Mouse (Mus musculus) fibroblast of lung, adult 2 months (primary cell): ENCODE results near the gene Eml6.

Experiments
- DNase-seq: peaks from one replicate; pipeline ENCODE4 v3.0.0-alpha.2; 2011; ENCODE audit warnings: low read depth

Gene Eml6

DNA sequence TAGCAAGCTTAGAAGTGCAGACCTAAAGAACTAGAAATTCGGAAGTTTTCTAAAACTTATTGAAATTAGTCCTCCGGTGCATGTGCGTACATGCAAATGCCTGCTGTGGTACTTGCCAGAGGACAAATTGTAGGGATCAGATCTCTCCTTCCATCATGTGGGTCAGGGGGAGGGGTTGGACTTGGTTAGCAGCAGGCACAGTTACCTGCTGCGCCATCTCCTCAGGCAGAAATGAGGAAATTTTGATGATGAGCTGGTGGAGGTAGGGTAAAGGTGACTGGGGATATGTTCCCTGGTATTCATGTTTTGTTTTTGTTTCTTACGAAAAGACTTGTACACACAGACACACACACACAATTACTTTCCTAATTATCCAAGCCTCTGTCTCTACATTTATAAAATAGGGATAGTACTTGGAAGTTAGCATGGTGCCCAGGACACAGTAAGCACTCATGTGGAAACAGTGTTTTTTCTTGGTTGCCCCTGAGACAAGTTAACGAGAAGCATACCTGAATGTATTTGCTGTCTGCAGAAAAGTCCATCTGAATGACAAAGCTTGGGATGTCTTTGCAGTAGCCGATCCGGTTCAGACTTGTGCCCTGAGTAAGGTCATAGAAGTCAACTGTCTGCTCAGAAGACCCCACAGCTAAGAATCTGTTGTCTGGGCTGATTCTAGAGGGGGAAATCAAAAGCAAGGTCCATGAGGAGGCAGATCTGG is 276.9 kb downstream of the Eml6 start:
- DNase-seq, result no peak

DNA sequence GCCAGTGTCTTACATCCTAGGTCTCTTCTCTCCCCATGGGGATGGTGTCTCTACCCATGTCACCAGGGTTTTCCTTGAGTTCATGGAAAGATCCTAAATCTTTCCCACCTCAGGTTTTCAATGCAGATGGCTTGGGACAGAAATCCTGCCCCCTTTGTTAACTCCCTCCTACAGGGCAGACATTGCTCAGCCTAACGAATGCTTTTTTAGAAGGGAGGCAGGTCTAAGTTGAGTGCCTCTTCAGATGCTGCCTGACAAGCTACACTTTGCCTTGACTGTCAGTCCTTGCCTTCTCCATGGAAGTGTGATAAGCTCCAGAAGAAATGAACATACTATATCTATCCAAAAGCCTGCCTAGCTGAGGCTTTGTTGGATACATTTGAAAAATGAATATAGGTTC is 278.0 kb downstream of the Eml6 start:
- DNase-seq, result no peak

DNA sequence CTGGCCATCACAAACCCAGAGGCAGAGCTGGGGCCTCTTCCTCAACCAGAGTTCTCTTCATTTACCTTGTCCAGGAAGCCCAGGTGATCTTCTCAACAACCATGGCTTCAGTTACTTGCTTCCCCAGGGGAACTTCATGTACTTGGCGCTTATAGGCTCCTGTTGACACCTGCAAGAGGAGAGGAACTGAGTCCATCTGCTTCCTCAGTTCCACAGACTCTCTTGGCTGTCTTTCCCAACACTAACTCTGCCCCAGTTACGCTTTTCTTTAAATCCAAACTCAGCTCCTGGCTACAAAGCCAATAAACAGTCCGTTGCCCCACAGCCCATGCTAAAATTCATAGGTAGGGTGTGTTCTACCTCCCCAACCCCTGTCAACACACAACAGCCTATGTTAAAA is 278.5 kb downstream of the Eml6 start:
- no peak for DNase-seq

DNA sequence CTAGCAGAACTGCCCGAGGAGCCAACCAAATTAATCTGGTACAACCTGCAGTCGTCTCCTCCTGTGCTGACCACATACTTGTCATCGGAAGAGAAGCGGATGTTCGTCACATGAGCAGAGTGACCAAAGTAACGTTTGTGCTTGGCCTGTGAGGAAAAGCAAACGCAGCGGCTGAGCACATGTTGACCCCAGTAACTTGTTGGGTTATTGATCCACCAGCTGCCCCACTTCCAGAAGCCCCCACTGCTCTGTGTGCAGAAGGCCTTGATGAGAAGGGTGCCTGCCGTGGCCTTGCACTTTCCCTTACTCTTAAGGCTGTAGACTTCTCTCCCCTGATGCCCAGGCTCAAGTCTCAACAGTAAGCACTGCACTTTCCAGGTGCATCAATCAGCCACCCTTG is 279.6 kb downstream of the Eml6 start:
- DNase-seq, result no peak

DNA sequence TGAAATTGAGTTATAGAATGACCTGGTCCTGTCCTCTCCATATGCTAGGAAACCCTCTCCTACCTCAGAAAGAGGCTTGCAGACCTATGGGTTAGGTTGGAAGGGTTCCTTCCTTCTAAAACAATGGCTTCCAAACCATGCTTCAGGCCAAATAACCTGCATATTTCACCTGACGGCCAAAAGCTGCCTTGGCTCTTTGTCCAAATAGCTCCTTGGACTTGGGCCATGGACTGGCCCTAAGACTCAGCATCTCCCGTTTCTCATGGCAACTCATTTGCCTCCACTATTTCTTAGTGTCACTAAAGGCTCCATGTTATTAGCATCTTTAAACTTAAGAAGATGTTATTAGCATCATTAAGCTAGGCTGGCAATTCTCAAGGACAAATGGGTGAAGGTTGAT is 280.3 kb downstream of the Eml6 start:
- no peak for DNase-seq

DNA sequence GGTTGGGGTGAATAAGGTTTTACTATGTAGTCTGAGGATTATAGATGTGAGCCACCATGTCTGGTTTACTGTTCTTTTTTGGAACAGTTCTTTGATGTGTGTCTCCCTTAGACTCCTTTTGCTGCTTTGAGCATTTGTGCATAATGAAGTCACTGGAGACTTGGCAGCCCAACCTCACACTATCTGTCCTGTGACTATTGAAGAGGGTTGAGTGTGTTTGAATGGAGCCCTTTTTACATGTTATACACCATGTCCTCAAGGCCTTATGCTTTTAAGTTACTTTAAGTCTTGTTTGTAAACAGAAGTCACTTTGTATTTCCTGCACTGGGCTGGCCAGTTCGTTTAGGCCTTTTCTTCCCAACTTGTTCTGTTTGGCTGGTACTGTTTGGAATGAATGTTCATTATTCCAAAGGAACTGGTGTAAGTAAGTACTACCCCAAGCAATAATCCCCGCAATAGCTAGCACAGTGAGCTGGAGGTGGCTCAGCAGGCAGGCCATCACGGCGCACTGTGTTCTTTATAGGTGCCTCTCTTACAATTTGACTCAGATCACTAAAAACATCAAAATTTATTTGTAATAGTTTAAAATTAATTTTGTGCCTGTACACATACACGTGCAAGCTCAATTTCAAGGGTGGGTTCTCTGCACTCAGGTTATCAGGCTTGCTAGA is 280.9 kb downstream of the Eml6 start:
- no peak for DNase-seq

DNA sequence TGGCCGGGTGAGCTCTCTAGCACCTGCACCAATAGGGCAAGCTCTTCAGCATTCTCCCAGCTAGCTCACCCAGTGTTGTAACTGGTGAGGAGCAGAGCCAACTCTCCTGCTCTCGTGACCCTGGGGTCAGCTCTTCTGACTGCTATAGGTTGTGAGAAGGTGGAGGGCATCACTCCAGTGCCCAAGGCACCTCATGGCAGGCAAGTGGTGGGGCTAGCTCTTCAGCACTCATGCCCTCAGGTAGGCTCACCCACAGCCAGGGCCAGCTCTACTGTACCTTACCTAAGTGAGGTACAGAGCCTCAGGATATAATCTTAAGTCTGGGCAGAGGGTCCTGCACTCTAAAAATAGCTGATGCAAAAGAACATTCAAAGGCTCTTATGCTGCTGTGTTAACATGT is 286.1 kb downstream of the Eml6 start:
- DNase-seq, result no peak

DNA sequence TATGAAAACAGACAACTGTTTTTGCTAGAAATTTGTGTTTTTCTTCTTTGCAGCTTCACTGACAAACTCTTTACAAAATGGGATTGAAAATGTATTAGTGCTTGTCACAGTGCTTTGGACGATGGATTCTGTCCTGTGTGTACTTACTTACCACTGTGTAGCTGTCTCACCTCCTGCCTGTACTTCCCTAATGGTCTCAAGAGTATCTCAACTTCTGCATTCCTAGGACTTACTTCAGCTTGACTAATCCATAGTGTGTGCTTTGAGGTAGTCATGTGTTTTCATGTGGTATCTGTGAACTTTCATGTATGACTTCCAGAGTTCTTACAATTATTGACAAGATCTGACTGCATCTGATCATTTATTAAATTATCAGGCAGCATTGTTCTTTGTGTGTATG is 297.9 kb downstream of the Eml6 start:
- DNase-seq, result no peak

DNA sequence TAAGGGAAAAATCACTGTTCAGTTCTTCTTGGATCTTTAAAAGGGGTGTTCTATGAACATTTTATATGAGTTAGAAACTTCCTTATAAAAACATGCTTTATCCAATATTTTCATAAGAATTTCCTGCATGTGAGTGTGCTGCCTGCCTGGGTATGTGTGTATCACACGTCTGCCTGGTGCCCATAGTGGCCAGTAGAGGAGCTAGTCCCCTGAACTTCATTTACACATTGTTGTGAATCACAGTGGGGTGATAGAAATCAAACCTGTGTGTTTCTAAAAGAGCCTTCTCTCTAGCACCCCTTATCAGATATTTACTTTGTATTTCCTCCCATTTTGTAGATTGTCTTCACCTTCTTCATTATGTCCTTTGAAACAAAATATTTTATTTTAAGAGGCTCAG is 300.2 kb downstream of the Eml6 start:
- no peak for DNase-seq

DNA sequence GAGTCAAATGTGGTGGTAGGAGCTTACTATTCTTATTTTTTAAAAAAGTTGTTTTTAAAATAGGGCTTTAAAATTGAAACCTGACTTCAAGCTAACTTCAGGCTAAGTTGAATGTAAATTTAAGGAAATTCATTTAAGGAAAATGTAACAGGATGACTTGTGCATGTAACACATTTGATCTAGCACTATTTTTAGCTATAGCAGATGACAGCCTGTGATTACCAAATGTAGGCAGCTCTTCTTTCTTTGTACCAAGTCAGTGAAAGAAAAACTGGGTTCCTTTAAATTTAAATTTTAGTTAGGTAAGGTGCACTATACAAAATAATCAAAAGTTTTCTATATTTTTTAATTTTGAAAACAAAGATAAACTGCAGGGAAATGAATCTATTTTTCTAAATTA is 300.7 kb downstream of the Eml6 start:
- no peak for DNase-seq

DNA sequence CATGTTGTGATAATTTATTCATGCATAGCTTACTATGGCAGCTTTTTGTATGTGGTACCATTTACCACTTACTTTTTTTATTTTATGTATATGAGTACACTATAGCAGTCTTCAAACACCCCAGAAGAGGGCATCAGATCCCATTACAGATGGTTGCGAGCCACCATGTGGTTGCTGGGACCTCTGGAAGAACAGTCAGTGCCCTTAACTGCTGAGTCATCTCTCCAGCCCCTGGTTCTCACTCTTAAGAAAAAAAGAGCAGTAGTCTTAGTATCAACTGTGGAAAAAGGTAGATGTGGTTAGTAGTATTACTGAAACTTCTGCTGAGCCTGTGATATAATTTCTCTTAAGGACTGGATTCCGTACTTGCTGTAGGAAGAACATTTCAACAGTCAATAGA is 301.6 kb downstream of the Eml6 start:
- DNase-seq, result no peak

DNA sequence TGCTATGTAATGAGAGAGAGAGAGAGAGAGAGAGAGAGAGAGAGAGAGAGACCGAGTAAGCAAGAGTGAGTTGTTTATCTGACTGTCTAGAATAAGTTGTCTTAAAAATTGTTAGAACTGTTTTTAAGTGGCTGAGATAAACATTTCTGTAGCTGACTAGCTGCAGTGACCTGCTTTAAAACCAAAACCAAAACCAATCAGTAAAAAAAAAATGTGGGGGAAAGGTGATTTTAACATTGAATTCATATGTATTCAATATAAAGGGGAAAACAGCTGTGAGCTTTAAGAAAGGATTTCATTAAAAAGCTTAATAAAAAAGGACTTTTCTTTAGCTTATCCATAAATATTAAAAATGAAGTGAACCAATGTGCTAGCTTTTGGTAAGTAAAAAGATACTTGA is 306.2 kb downstream of the Eml6 start:
- no peak for DNase-seq

DNA sequence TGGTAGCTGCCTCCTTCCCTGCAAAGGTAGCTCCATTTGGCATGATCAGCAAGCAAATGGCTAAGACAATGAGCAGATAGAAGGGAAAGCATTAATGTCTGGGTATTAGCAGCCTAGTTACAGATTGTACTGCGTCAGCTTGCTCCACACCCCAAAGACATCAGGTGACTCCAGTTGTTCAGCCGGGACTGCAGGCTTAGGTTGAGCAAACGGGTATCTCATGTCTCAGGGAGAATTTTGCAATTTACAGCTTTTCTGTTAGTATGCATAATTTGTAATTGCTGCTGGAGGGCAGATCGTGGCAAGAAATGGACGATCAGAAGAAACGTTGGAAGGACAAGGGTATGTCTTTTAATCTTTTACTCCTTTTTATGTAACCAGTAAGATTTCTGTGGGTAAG is 307.3 kb downstream of the Eml6 start:
- DNase-seq, result no peak

DNA sequence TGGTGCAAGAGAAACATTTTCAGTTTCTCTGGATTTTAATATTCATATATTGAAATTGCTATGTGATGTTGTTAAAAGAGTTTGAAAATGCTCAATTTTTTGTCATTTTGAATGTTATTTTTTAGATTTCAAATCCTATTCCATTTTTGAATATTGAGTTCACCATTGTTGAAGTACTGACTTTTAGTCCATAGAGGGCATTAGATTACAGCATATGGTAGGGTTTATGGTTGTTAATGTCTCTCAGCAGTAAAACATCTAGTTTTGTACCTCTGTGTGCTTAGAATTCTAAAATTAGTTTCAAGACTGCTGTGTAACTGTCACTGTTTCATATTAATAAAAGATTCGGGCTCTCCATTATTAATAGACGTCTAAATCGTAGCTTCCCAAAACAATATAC is 310.3 kb downstream of the Eml6 start:
- DNase-seq, result no peak

DNA sequence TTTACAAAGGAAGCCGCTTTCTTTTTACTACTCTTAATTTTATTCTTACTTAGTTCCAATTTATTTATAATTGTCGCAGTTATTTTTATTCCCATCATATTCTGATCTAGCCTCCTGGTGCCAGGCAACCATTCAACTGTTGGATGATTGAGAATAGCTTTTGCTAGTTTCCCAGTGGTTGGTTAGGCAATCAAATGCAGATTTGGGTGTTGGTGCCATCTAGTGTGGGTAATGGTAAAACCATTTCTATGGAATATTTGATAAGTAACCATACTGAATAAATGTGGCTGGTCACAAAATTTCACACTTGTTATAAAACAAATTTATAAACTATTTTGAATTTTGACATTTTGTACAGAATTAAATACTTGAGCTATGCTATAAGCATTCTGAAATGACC is 311.0 kb downstream of the Eml6 start:
- DNase-seq, result no peak

DNA sequence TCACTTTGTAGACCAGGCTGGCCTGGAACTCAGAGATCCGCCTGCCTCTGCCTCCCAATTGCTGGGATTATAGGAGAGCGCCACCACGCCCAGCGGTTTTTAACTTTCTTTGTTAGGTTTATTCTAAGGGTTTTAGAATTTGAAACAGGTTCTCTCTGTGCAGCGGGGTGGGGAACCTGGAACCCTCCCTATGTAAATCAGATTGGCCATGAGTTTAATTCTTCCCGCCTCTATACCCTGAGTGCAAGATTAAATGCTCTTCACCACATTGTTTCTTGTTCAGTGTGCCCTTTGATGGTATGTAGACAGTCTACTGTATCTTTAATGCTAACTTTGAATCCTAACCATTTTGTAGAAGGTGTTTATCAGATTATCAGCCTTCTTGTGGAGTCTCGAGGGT is 311.7 kb downstream of the Eml6 start:
- DNase-seq, result no peak

DNA sequence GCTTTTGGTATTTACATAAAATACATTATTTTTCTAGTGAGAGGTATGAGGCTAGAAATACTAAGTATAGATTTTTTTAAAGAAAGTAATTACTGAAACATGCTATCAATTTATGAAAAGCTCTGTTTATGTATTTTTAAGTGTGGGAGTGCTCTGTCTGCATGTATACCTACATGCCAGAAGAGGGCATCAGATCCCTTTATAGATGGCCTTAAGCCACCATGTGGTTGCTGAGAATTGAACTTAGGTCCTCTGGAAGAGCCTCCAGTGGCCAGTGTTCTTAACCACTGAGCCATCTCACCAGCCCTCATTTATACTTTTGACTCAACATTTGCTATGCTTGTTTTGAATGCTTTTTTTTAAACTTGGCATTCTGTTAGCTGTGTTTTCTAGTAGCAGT is 316.3 kb downstream of the Eml6 start:
- no peak for DNase-seq

DNA sequence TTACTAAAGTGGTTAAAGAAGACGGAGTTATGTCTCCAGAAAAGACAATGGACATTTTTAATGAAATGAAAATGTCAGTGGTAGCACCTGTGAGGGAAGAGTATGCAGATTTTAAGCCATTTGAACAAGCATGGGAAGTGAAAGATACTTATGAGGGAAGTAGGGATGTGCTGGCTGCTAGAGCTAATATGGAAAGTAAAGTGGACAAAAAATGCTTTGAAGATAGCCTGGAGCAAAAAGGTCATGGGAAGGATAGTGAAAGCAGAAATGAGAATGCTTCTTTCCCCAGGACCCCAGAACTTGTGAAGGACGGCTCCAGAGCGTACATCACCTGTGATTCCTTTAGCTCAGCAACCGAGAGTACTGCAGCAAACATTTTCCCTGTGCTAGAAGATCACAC is 319.0 kb downstream of the Eml6 start:
- no peak for DNase-seq

DNA sequence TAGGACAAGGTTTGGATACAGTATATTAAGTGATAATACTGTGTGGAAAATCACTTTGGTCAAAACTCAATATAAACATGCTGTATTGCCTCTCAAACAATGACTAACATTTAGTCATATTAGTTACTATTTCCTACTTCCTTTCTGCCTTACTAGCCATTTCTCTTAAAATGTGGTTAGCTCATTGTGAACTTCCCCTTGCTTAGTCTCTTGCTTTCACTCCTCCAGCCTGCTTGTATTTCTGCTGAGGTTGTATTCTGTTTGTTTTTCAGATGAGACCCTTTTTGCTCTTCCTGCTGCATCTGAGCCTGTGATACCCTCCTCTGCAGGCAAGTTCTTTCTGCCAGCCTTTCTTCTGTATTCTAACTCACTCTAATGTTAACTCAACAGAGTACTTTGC is 320.6 kb downstream of the Eml6 start:
- no peak for DNase-seq

DNA sequence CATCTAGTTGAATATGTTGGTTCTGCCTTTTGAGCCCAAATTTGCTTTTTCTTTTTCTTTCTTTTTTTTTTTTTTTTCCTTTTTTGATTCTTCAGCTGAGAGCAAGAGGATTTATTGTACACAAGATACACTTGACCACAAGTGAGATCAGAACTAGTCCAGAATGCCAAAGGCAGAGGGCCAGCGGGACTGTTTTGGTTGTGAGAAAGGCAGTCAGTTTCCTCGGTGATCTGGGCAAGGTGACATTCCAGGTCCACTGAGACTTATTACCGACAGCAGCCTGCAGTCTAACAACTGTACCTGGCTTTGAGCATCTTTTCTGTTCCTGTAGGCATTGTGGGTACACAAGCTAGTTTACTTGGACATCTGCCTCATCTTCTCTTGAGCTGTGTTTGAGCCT is 323.1 kb downstream of the Eml6 start:
- no peak for DNase-seq

DNA sequence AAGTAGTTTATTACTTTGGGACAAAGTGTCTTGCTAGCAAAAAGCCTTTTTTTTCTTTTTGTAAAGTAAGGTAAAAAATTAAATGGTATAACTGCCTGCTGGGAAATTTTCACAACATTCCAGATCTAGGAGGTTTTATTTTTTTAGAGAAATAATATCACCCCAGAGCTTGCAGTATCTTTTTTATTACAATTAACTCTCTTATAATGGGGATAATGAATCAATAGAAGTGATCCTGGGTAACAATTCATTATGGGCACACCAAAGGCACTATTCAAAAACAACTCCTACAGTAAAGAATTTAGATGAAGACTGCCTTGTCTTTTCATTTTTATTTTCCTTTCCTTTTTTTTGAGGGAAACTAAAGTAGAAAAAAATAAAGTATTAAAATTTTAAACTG is 331.1 kb downstream of the Eml6 start:
- no peak for DNase-seq

DNA sequence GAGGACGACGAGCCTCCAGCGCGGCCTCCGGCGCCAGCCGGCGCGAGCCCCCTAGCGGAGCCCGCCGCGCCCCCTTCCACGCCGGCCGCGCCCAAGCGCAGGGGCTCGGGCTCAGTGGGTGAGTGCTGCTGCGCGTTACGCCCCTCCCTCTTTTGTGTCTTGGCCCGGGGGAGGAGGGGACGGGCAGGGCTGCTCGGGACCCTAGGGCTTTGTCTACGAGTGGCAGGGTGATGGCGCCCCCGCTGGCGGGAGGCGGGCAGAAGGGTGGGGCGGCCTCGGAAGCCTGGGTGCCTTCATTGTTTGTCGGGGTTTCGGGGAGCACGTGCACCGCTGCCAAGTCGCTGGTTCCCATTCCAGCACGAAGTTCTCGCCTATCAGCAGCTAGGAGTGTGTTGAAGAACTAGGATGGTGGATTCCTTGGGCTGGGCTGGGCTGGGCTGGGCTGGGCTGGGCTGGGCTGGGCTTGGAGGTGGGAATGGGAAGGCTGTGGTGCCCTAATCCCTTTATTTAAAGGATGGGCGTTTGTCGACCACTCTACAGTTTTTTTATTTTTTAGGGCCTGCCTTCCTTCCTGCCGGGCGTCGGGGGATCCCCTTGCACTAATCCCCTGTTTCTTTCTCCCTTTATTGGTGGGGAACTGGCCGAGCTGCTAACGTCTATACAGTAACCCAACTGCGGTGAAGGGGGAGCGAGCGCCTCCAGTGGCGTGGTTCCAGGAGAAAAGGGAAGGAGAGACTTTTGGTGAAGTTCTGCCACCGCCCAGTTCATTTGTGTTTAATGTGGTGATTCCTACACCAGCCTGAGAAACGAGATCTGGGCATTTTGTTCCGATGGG is 332.0 kb downstream of the Eml6 start:
- DNase-seq, result no peak
